Mouse (Mus musculus) CH12.LX (cell line): ENCODE data around the gene Arl15. TPM values are rescaled to one million over a fixed set of nuclear protein-coding genes. Genes with fewer than 3 reads are reported as not detected.

Source experiments
- DNase-seq: peaks from one replicate; pipeline ENCODE4 v3.0.0-alpha.2; 2013; ENCODE audit errors: extremely low read depth
- H3K27ac ChIP-seq: 2 replicates; pipeline ENCODE4 v1.5.1; 2012; ENCODE audit warnings: low read depth, mild to moderate bottlenecking, control low read depth, moderate library complexity; ENCODE audit not compliant: insufficient read depth
- H3K27me3 ChIP-seq: replicated peaks from 2 replicates; pipeline ENCODE3; 2012; ENCODE audit warnings: inconsistent platforms
- H3K36me3 ChIP-seq, 2 experiments: replicated peaks in 1 of 2; 2 replicates each; pipeline versions ENCODE3 to v1.6.1; 2012; ENCODE audit warnings: inconsistent platforms in 1 of 2, low read length in 1 of 2, mild to moderate bottlenecking in 1 of 2, mixed read lengths in 1 of 2, moderate library complexity in 1 of 2; ENCODE audit not compliant: control insufficient read depth in 1 of 2, insufficient read depth in 1 of 2
- H3K4me1 ChIP-seq, 2 experiments: 2 replicates each; pipeline ENCODE4 v1.6.1; 2012; ENCODE audit warnings: inconsistent platforms in 1 of 2, moderate library complexity in 1 of 2; ENCODE audit not compliant: insufficient read depth in 2 of 2, control insufficient read depth in 1 of 2
- H3K4me2 ChIP-seq: 2 replicates; pipeline ENCODE4 v1.6.1; 2012; ENCODE audit warnings: low read depth, mild to moderate bottlenecking, control low read depth; ENCODE audit not compliant: poor library complexity, insufficient read depth, severe bottlenecking
- H3K4me3 ChIP-seq, 3 experiments: fragments of 150-350 bp in 1 of 3; sonication (generic) in 1 of 3; replicated peaks in 1 of 3; 2 replicates each; pipeline versions ENCODE3 to v1.5.1; 2011 to 2012; ENCODE audit warnings: low read depth in 2 of 3, low read length in 2 of 3, mild to moderate bottlenecking in 2 of 3, moderate library complexity in 2 of 3, control low read depth in 1 of 3, improper control_type of control experiment in 1 of 3, inconsistent platforms in 1 of 3, mixed read lengths in 1 of 3; ENCODE audit not compliant: poor library complexity in 1 of 3
- H3K79me2 ChIP-seq: replicated peaks from 2 replicates; pipeline ENCODE4 v1.6.1; 2012; ENCODE audit warnings: mild to moderate bottlenecking, moderate library complexity; ENCODE audit not compliant: control insufficient read depth, poor library complexity, insufficient read depth, severe bottlenecking; ENCODE audit errors: extremely low read depth
- H3K9ac ChIP-seq: 2 replicates; pipeline ENCODE4 v1.6.1; 2012; ENCODE audit warnings: low read depth, mild to moderate bottlenecking, control low read depth, moderate library complexity; ENCODE audit not compliant: insufficient read depth
- H3K9me3 ChIP-seq: replicated peaks from 2 replicates; pipeline ENCODE3; 2012; ENCODE audit warnings: low read length, inconsistent platforms, mixed read lengths
- BHLHE40 ChIP-seq: IDR thresholded peaks from 2 replicates; pipeline ENCODE4 v1.6.1; 2011; ENCODE audit warnings: mild to moderate bottlenecking, low read depth, low read length, improper control_type of control experiment
- CHD1 ChIP-seq: IDR thresholded peaks from 2 replicates; pipeline ENCODE4 v1.6.1; 2012; ENCODE audit warnings: low read depth, low read length, improper control_type of control experiment, inconsistent platforms
- CHD2 ChIP-seq: IDR thresholded peaks from 2 replicates; pipeline ENCODE4 v1.6.1; 2011; ENCODE audit warnings: low read length, improper control_type of control experiment
- CTCF ChIP-seq, 2 experiments: IDR thresholded peaks in 1 of 2; conservative IDR thresholded peaks in 1 of 2; 2 replicates each; pipeline ENCODE4 v1.5.1; 2011 to 2012; ENCODE audit warnings: low read depth in 2 of 2, low read length in 2 of 2, improper control_type of control experiment in 1 of 2, inconsistent platforms in 1 of 2, mild to moderate bottlenecking in 1 of 2, moderate library complexity in 1 of 2
- E2F4 ChIP-seq: IDR thresholded peaks from 2 replicates; pipeline ENCODE4 v1.6.1; 2011; ENCODE audit warnings: low read depth, low read length, improper control_type of control experiment; ENCODE audit not compliant: insufficient replicate concordance
- ELF1 ChIP-seq: IDR thresholded peaks from 2 replicates; pipeline ENCODE4 v1.6.1; 2014; ENCODE audit warnings: low read depth, mild to moderate bottlenecking, inconsistent platforms, low read length, improper control_type of control experiment
- EP300 ChIP-seq: IDR thresholded peaks from 2 replicates; pipeline ENCODE4 v1.6.1; 2011; ENCODE audit warnings: low read length, improper control_type of control experiment
- ETS1 ChIP-seq: conservative IDR thresholded peaks from 2 replicates; pipeline ENCODE4 v1.6.1; 2012; ENCODE audit warnings: low read depth, mild to moderate bottlenecking, inconsistent platforms, low read length, improper control_type of control experiment, moderate library complexity
- GABPA ChIP-seq: IDR thresholded peaks from 2 replicates; pipeline ENCODE4 v1.6.1; 2012; ENCODE audit warnings: low read depth, low read length, improper control_type of control experiment, inconsistent platforms; ENCODE audit not compliant: insufficient replicate concordance
- HCFC1 ChIP-seq: IDR thresholded peaks from 2 replicates; pipeline ENCODE4 v1.6.1; 2012; ENCODE audit warnings: low read depth, mild to moderate bottlenecking, inconsistent platforms, low read length, improper control_type of control experiment
- IRF4 ChIP-seq: IDR thresholded peaks from 2 replicates; pipeline ENCODE4 v1.6.1; 2014; ENCODE audit warnings: low read depth, mild to moderate bottlenecking, inconsistent platforms, low read length, improper control_type of control experiment
- JUN ChIP-seq: IDR thresholded peaks from 2 replicates; pipeline ENCODE4 v1.6.1; 2011; ENCODE audit warnings: low read depth, mild to moderate bottlenecking, low read length, improper control_type of control experiment, moderate library complexity; ENCODE audit not compliant: insufficient read depth
- JUND ChIP-seq: conservative IDR thresholded peaks from 2 replicates; pipeline ENCODE4 v1.6.1; 2011; ENCODE audit warnings: low read depth, low read length, improper control_type of control experiment
- KAT2A ChIP-seq: IDR thresholded peaks from 2 replicates; pipeline ENCODE4 v1.6.1; 2012; ENCODE audit warnings: low read length, improper control_type of control experiment, inconsistent platforms; ENCODE audit not compliant: insufficient replicate concordance
- MAFK ChIP-seq: IDR thresholded peaks from 2 replicates; pipeline ENCODE4 v1.6.1; 2011; ENCODE audit warnings: low read length, improper control_type of control experiment; ENCODE audit not compliant: insufficient replicate concordance
- MAX ChIP-seq: IDR thresholded peaks from 2 replicates; pipeline ENCODE4 v1.6.1; 2011; ENCODE audit warnings: low read length, improper control_type of control experiment
- MAZ ChIP-seq: IDR thresholded peaks from 2 replicates; pipeline ENCODE4 v1.6.1; 2012; ENCODE audit warnings: low read depth, mild to moderate bottlenecking, inconsistent platforms, low read length, improper control_type of control experiment, moderate library complexity
- MEF2A ChIP-seq: IDR thresholded peaks from 2 replicates; pipeline ENCODE4 v1.6.1; 2014; ENCODE audit warnings: low read depth, mild to moderate bottlenecking, inconsistent platforms, low read length, improper control_type of control experiment, borderline replicate concordance
- MXI1 ChIP-seq: IDR thresholded peaks from 2 replicates; pipeline ENCODE4 v1.6.1; 2011; ENCODE audit warnings: mild to moderate bottlenecking, low read depth, low read length, improper control_type of control experiment
- MYC ChIP-seq: IDR thresholded peaks from 2 replicates; pipeline ENCODE4 v1.6.1; 2011; ENCODE audit warnings: low read depth, mild to moderate bottlenecking, improper control_type of control experiment, low read length
- NELFE ChIP-seq: IDR thresholded peaks from 2 replicates; pipeline ENCODE4 v1.6.1; 2011; ENCODE audit warnings: low read depth, low read length, improper control_type of control experiment
- NRF1 ChIP-seq: IDR thresholded peaks from 2 replicates; pipeline ENCODE4 v1.6.1; 2014; ENCODE audit warnings: low read depth, mild to moderate bottlenecking, inconsistent platforms, low read length, improper control_type of control experiment, moderate library complexity
- PAX5 ChIP-seq: IDR thresholded peaks from 2 replicates; pipeline ENCODE4 v1.6.1; 2012; ENCODE audit warnings: low read length, inconsistent platforms, mixed read lengths
- POLR2A ChIP-seq: IDR thresholded peaks from 2 replicates; pipeline ENCODE4 v1.6.1; 2011; ENCODE audit warnings: low read depth, mild to moderate bottlenecking, improper control_type of control experiment, low read length
- POLR2AphosphoS2 ChIP-seq: IDR thresholded peaks from 2 replicates; pipeline ENCODE4 v1.6.1; 2011; ENCODE audit warnings: low read depth, low read length, improper control_type of control experiment
- RAD21 ChIP-seq: IDR thresholded peaks from 2 replicates; pipeline ENCODE4 v1.6.1; 2011; ENCODE audit warnings: low read depth, mild to moderate bottlenecking, low read length, improper control_type of control experiment, moderate library complexity
- RCOR1 ChIP-seq: conservative IDR thresholded peaks from 2 replicates; pipeline ENCODE4 v1.6.1; 2012; ENCODE audit warnings: low read depth, mild to moderate bottlenecking, inconsistent platforms, low read length, improper control_type of control experiment
- SIN3A ChIP-seq: IDR thresholded peaks from 2 replicates; pipeline ENCODE4 v1.6.1; 2012; ENCODE audit warnings: low read length, improper control_type of control experiment, inconsistent platforms
- SMC3 ChIP-seq: IDR thresholded peaks from 2 replicates; pipeline ENCODE4 v1.6.1; 2011; ENCODE audit warnings: low read depth, low read length, improper control_type of control experiment
- TBP ChIP-seq: conservative IDR thresholded peaks from 2 replicates; pipeline ENCODE4 v1.6.1; 2011; ENCODE audit warnings: low read depth, low read length, improper control_type of control experiment
- TCF12 ChIP-seq: IDR thresholded peaks from 2 replicates; pipeline ENCODE4 v1.6.1; 2014; ENCODE audit warnings: low read depth, mild to moderate bottlenecking, inconsistent platforms, low read length, improper control_type of control experiment
- UBTF ChIP-seq: IDR thresholded peaks from 2 replicates; pipeline ENCODE4 v1.6.1; 2012; ENCODE audit warnings: low read depth, mild to moderate bottlenecking, inconsistent platforms, low read length, improper control_type of control experiment, moderate library complexity
- USF1 ChIP-seq: IDR thresholded peaks from 2 replicates; pipeline ENCODE4 v1.6.1; 2014; ENCODE audit warnings: low read depth, mild to moderate bottlenecking, inconsistent platforms, low read length, improper control_type of control experiment
- USF2 ChIP-seq: conservative IDR thresholded peaks from 2 replicates; pipeline ENCODE4 v1.6.1; 2011; ENCODE audit warnings: low read depth, low read length, improper control_type of control experiment
- ZC3H11A ChIP-seq: IDR thresholded peaks from 2 replicates; pipeline ENCODE4 v1.6.1; 2012; ENCODE audit warnings: low read depth, mild to moderate bottlenecking, inconsistent platforms, low read length, improper control_type of control experiment
- ZKSCAN1 ChIP-seq: IDR thresholded peaks from 2 replicates; pipeline ENCODE4 v1.6.1; 2012; ENCODE audit warnings: low read depth, inconsistent platforms, low read length, improper control_type of control experiment, borderline replicate concordance
- ZMIZ1 ChIP-seq: IDR thresholded peaks from 2 replicates; pipeline ENCODE4 v1.6.1; 2012; ENCODE audit warnings: low read depth, mild to moderate bottlenecking, inconsistent platforms, low read length, improper control_type of control experiment
- ZNF384 ChIP-seq: IDR thresholded peaks from 2 replicates; pipeline ENCODE4 v1.6.1; 2012; ENCODE audit warnings: low read depth, low read length, improper control_type of control experiment, inconsistent platforms
- dilution Hi-C: fragments of 300-500 bp; cut with MboI; formaldehyde crosslinking; loops from 2 replicates; pipeline ENCODE4 v1.14.3; 2020; ENCODE audit warnings: low sequenced_read_pairs; ENCODE audit not compliant: extremely low pct_unique_long_range_greater_than_20kb, extremely low pct_ligation_motif_present
- in situ Hi-C: fragments of 300-500 bp; cut with MboI; formaldehyde crosslinking; loops from 3 replicates; pipeline ENCODE4 v1.14.3; 2019; ENCODE audit warnings: low sequenced_read_pairs, low pct_ligation_motif_present, low pct_unique_long_range_greater_than_20kb, mixed read lengths
- polyA plus RNA-seq: library from polyadenylated mRNA; unstranded; fragments of >175 nt; gene quantifications from 2 replicates; pipeline ENCODE4 v1.2.1, GENCODE M21; 2012; ENCODE audit warnings: low read depth; ENCODE audit not compliant: insufficient read length
- total RNA-seq, 2 experiments: library from RNA; depleted of rRNA; stranded (reverse); fragments of 300-350 nt in 1 of 2; fragments of >200 nt in 1 of 2; gene quantifications; 2 replicates each; pipeline ENCODE4 v1.2.3; 2012 to 2014

Gene Arl15
- total and polyA plus RNA-seq, 3 experiments: 2.2 to 5.2 (median 4.8) TPM

DNA sequence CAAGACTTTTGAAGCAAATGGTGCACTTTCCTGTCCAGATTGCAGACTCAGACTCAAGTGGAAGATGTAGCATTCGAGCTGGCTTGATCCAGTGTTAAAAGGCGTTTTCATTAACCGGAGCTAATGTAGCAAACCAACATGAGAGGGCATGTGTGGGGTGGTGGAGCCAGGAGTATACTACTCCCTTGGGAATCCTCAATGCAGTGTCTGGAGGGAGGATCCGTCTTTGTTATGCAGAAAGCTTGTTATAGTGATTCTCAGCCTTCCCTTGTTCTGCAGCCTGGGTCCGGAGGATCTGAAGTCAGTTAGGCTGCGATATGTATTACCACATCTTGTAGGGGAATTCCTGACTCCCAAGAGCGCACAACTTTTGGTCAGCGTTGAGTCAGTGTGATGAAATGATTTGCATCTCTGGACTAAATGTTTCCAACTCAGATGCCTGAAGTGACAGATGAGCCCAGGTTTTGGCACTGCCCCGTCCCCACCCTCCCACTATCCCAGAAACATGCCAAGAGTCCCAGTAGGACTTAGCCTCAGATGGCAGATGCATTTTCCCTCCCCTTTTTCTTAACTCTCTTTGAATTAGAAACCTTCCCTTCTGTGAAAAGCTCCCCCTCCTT is 363.9 kb downstream of the Arl15 start:
- in situ Hi-C loops (no loop called here), dilution Hi-C loops (no loop called here)
- Histone ChIP-seq H3K36me3 (peaks cover 0 to 2% of the 10 kb centered on the region in 2 experiments), H3K9ac (0 out of 2 replicates have a peak overlapping the region, but pooled peaks have one; percentile 36), H3K27ac (peak overlapping the region; percentile 71), H3K9me3 (no peaks in the 10 kb centered on the region), H3K4me1 (peaks cover 15 to 38% of the 10 kb centered on the region in 2 experiments), H3K4me2 (peak overlapping the region; percentile 99), H3K79me2 (no peaks in the 10 kb centered on the region), H3K4me3 (peak overlapping the region in 1 of 3 experiments; percentile 16), H3K27me3 (no peaks in the 10 kb centered on the region)
- peak; percentile 91 for DNase-seq
- no peak for TF ChIP-seq ZC3H11A
- TF ChIP-seq POLR2AphosphoS2: no peak
- TF ChIP-seq MAX: no peak
- TF ChIP-seq CTCF (conservative IDR thresholded peaks at IDR 0.05 in 1 of 2, IDR thresholded peaks at IDR 0.05 in 1 of 2; ENCODE audit: low read depth in 2 of 2, low read length in 2 of 2): no peak
- TF ChIP-seq USF2: no peak
- TF ChIP-seq MAFK: no peak
- no peak for TF ChIP-seq USF1
- peak; percentile 83 for TF ChIP-seq IRF4
- TF ChIP-seq CHD1: no peak
- no peak for TF ChIP-seq HCFC1
- peak; percentile 55 for TF ChIP-seq BHLHE40
- no peak for TF ChIP-seq UBTF
- no peak for TF ChIP-seq MYC
- TF ChIP-seq RAD21: no peak
- TF ChIP-seq SIN3A: no peak
- no peak for TF ChIP-seq ZMIZ1
- TF ChIP-seq EP300: peak; percentile 93
- no peak for TF ChIP-seq ZNF384
- TF ChIP-seq ZKSCAN1: no peak
- TF ChIP-seq KAT2A: no peak
- TF ChIP-seq E2F4: no peak
- TF ChIP-seq CHD2: no peak
- TF ChIP-seq JUN: peak; percentile 79
- peak; percentile 57 for TF ChIP-seq MEF2A
- TF ChIP-seq NELFE: no peak
- TF ChIP-seq ETS1: peak; percentile 87
- TF ChIP-seq MXI1: no peak
- TF ChIP-seq MAZ: no peak
- TF ChIP-seq NRF1: no peak
- no peak for TF ChIP-seq PAX5
- TF ChIP-seq SMC3: no peak
- 0 out of 2 replicates have a peak, but pooled peaks have one; percentile 13 for TF ChIP-seq TBP
- TF ChIP-seq ELF1: no peak
- TF ChIP-seq POLR2A: no peak
- 0 out of 2 replicates have a peak, but pooled peaks have one; percentile 34 for TF ChIP-seq TCF12
- TF ChIP-seq GABPA: no peak
- peak; percentile 24; the same call in 1 of the 2 replicates for TF ChIP-seq RCOR1
- TF ChIP-seq JUND: peak; percentile 72; the same call in 1 of the 2 replicates
